Mouse (Mus musculus): Measurements from ENCODE around the gene Acvr1b.

Gene Acvr1b

DNA sequence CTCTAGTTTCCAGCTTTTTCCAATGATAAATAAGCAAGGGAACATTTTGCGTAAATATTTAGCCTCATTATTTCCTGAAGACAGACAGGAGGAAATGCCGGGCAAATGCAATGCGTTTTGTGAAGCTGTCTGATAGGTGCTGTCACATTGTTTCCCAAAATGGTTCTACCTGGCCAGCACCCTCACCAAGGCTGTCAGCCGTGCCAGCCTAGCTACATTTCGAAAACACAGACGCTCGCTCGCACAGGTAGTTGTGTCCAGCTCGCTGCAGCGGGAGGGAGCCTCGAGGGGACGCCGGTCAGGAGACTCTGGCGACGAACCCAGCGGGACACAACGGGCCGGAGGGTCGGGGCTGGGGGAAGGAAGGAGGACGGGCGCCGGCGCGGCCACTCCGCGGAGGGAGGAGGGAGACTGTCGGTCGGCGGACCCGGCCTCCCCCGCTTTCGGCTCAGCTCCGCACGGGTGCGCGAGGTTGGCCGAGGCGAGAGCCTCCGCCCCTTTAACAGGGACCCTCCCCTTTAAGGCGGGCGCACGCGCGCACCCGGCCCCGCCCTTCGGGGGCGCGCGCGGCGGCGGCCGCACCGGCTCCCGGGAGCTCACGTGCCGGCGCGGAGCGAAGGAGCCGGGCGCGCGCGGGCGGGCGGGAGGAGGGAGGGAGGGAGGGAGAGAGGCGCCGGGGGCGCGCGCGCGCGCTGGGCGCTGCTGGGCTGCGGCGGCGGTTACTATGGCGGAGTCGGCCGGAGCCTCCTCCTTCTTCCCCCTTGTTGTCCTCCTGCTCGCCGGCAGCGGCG is at the start of gene Acvr1b:
Acvr1b (plus strand) TSS at position 647 of the 791 bp plus-strand sequence.
- in situ Hi-C loops (cut with MseI, MboI): no loop called here

DNA sequence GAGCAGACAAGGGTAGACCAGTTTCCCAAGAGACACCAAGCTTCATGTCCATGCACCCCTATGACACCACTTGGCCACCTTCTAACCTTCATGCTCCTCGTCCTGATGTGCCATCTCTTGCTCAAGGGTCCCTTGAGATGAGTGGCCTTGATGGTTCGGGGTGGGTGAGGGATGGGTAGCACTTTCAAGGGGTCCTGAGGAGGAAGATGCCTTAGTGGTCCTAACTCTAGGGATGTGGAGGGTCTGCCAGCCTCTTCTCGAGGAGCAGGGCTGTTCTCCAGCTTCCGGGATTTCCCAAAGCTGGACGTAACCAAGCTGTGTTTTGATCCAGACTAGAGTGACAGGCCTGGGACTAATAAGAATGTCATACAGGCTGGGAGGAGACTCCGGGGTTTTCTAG is 48.3 kb upstream of the Acvr1b start:
- in situ Hi-C loops (cut with MseI, MboI): no loop called here

DNA sequence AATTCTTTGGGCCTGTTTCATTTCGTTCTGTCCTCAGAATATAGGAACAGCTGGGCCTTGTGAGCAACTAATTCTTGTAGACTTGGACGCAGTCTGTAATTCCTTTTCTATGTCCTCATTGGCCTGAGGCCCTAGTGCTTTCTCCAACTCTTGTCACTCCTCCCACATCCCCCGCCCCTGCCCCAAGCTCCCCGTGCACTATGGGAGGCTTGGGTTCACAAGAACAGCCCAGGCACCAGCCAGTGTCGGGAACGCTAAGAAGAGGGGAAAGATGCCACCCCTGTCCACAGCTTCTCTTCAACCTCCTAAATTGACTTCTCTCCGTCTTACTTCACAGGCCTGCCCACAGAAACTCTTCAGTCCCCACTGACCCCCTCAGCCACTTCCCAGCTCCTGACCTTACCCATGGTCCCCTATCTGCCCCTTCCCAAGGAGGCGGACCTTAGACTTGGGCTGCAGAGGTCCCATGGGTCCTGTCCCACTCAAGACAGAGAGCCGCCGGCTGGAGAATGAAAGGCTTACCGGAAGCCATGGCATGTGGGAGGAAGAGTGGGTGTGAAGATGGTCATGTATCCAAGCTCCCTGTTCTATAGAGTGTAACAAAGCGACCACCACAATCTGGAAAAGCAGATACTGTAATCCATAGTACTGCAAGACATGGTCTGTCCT is 46.9 kb upstream of the Acvr1b start:
- in situ Hi-C loops (cut with MseI, MboI): no loop called here

DNA sequence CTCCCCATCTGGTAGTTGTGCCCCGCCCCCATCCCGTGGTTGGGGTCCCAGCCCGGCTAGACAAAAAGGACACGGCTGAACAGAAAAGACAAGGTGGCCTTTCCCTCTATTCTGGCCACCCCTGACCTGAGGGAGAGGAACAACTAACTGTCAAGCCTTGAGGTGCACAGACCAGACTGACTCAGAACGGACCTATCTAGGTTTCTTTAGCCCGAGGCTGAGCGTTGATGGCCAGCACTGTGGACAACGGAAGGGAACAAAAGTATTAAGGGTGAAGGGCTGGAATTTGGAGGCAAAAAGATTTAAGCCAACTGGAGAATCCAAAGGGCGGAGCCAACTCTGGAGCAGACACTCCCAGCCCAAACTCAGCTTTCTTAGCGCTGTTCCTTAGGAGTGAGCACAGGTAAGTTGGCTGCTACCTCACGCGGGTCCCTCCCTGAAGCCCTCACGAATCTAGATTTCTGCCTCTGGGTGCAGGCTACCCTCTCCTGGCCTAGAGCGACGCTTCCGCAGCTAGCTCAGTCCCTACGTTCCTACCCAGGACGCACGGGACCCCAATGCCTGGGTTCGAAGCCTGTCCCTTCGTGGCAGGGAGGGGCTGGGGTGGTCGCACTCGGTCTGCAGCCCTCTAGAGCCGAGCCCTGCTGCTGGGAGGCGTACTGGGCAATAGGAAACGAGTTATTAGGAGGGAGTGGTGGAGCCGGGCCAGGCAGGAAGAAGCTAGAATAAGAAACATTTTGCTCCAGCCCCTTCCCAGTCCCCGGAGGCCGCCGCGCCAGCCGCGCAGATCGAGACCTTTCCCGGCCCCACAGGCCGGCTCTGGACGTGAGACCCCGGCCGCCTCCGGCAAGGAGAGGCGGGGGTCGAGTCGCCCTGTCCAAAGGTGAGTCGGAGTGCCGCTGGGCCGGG is 45.4 kb upstream of the Acvr1b start, which contains the start of gene Acvrl1:
Acvrl1 (plus strand) TSS at position 342 of the 909 bp plus-strand sequence.
- in situ Hi-C loops (cut with MseI, MboI): no loop called here

DNA sequence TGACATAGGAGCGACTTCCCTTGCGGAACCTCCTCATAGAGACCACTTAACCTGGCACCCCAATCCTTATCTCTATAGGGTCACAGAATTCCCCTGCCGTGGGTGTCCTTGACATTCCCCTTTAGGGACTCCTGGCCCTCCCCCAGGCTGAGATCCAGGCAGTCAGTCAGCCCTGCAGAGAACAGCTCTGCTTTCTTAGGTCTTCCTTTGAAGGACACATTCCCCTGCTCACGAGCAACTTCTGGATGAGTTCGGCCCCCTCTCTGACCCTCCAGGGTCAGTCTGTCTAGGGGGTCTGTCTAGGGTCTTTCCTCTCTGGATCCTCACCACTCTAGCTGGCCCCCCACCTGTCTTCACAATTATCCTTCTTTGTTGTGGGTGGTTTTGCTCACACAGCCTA is 44.5 kb upstream of the Acvr1b start:
- in situ Hi-C loops (cut with MseI, MboI): no loop called here

DNA sequence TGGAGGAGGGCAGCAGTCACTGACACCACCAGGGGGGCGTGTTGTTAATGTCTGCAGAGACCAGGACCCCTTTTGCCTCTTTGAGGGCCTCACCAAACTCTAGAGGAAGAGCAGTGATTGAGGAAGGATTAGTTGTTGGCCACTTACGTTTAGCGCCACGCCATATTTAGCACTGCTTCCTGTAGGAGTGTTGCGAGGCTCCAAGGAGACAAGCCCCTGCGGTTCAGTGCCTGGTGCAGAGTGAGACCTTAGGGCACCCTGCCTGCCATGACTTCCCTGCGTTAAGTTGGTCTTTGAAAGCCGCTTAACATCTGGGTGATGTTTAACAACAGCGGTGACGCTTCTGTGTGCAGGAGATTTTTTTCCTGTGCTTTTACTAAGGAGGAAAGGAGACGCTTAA is 42.4 kb upstream of the Acvr1b start:
- in situ Hi-C loops (cut with MseI, MboI): no loop called here

DNA sequence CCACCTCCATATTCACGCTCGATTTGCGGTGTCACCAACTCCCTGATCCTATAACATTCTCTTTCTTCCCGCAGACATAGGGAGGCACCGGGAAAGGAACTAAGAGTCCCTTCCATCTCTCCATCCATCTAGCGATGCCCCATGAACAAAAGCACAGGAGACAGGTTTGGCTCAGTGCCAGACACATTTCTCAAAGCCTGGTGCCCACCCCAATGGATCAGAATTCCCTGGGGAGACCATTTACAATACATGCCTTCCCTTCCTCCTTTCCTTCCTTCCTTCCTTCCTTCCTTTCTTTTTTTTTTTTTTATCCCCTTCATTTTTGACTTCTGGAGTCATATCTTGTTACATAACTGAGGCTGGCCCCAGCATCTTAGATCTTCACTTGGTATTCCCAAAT is 41.8 kb upstream of the Acvr1b start:
- in situ Hi-C loops (cut with MseI, MboI): no loop called here

DNA sequence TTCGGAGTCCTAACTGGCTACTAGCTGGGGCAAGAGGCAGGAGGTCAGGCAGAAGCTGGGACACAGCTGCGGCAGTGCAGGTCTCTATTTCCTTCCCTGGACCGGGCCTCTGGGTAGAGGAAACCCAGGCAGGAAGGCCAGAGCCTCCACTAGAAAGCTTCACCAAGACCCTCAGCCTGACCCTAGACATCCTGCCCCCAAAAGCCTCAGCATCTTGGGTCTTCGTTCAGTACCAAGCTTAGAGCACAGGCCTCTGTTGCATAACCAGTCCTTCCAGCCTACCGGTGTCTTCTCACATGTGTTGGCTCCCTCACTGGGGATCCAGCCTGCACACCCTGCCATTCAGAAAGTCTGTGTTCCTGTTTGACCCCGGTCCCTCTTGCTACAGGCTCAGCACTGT is 41.1 kb upstream of the Acvr1b start:
- in situ Hi-C loops (cut with MseI, MboI): no loop called here

DNA sequence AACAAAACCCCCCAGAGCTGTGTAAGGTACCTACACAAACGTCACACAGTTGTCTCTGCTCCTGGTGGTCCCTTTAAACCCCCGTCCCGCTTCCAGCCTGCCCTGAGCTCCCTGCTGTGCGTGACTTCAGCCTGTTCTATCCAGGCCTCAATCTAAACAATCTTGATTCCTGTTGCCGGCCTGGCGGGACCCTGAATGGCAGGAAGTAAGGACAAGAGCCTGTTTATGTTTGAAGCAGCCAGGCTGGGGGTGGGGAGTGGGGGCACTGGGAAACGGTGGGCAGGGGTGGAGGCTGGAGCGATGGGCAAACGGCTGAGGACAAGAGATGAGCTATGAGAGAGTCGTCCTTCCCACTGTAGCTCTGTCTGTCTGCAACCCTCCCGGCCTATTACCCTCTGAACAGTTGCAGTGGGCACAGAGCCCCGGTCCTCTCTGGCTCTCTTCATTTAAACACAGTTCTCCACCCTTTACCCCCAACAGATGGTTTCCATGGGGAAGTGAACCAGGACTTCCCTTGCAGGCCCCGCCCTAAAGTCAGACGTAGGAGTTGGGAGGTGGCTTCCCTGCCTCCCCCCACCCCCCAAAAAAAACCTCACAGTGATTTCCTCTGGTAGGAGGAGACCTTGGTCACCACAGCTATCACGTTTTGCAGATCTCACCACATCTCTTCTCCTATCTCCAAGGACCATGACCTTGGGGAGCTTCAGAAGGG is 39.7 kb upstream of the Acvr1b start:
- in situ Hi-C loops (cut with MseI, MboI): no loop called here

DNA sequence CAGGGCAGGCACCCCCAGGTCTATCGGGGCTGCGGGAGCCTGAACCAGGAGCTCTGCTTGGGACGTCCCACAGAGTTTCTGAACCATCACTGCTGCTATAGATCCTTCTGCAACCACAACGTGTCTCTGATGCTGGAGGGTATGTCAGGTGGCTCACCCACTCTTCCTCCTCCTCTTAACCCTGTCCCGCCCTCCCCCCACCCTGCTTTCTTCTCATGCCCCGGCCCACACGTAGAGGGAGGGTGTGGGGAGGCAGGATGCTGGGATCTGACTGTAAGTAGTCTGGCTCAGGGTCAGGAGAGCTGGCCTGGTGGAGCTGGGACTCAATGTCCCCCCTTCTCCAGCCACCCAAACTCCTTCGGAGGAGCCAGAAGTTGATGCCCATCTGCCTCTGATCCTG is 38.5 kb upstream of the Acvr1b start:
- in situ Hi-C loops (cut with MseI, MboI): no loop called here

DNA sequence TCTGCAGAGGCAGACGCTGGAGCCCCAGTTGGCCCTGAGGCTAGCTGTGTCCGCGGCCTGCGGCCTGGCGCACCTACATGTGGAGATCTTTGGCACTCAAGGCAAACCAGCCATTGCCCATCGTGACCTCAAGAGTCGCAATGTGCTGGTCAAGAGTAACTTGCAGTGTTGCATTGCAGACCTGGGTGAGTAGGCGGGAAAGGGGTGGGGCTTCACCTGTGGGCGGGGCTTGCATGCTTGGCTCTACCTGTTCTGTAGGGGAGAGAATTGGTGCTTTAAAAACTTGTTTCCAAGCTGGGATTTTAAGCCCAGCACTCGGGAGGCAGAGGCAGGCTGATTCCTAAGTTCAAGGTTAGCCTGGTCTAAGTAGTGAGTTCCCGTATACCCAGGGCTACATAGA is 36.4 kb upstream of the Acvr1b start:
- in situ Hi-C loops (cut with MseI, MboI): no loop called here

DNA sequence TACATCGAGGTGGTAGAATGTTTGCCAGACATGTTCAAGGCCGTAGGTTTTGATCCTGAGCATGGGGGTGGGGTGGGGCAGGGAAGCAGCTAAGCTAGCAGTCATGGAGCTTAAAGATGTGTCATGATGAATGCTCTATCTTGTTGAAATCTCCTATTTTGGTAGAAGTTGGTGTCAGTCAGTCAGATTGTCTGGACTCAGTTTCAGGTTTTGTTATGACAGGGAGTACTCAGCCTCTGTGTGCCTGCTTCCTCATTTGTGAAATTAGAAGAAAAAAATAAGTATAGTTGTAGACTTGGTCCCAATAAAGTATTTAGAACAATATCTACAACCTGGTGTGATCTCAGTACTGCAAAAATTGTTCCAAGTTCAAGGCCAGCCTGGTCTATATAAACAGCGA is 35.2 kb upstream of the Acvr1b start:
- in situ Hi-C loops (cut with MseI, MboI): no loop called here

DNA sequence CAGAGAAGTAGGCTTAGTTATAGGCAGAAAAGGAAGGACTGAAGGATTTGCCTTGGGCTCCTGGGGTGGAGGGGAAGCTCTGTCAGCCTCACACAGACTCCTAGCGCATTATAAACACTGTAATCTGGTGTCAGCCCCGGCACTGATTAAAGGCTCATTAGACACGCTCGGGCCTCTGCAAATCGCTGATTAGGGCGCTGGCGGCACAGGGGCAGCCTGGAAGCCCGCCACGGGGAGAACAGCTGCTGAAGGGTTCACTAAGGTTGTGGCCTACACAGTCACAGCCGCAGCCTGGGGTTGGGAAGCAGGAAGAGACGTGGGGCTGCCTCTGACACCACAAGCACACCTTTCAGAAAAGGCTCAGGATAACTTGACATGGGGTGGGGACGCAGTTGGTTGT is 34.0 kb upstream of the Acvr1b start:
- in situ Hi-C loops (cut with MseI, MboI): no loop called here

DNA sequence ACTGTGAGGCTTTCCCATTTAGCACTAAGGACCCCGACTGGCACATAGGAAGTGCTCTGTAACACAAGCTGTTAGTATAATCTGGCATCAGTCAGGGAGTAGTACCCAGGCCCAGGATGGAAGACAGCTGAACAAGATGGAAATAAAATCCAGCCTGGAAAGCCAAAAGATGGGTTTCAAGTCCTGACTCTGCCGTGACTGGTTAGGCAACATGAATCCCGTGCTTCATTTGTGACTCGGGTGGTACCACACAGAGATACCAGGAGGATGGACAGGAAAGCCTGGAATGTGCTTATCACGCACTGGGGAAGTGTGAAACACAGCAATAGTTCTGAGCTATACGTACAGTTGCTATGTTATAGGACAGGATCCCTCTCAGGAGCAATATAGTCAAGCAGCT is 33.3 kb upstream of the Acvr1b start:
- in situ Hi-C loops (cut with MseI, MboI): no loop called here

DNA sequence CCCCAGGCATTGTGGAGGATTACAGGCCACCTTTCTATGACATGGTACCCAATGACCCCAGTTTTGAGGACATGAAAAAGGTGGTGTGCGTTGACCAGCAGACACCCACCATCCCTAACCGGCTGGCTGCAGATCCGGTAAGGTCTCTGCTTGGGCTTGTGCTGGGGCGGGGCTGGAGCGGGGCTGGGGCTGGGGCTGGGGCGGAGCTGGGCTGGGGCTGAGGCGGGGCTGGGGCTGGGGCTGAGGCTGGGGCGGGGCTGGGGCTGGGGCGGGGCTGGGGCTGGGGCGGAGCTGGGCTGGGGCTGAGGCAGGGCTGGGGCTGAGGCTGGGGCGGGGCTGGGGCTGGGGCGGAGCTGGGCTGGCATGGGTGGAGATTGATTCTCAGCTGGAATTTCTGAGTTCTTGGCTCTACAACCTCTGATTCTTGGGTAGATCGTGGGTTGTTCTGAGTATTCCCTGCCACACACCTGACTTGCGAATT is 32.8 kb upstream of the Acvr1b start:
- in situ Hi-C loops (cut with MseI, MboI): no loop called here

DNA sequence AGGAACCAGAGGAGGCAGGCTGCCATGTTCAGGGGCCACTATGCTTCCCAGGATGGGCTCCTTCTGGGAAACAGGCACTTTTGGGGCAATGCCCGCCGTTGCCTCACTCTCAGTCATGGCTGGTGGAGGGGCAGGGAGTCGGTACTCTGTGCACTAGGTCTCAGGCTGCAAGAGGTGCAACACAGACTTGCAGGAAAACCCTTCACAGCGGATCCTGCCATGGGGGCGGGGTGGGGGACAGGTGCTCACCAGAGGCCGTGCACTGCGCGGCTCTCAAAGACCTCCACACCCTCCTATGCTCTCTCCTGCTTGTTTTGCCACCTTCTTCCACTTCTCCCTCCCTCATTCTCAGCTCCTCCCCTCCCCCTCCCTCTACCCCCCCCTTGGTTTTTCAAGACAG is 31.2 kb upstream of the Acvr1b start:
- in situ Hi-C loops (cut with MseI, MboI): no loop called here

DNA sequence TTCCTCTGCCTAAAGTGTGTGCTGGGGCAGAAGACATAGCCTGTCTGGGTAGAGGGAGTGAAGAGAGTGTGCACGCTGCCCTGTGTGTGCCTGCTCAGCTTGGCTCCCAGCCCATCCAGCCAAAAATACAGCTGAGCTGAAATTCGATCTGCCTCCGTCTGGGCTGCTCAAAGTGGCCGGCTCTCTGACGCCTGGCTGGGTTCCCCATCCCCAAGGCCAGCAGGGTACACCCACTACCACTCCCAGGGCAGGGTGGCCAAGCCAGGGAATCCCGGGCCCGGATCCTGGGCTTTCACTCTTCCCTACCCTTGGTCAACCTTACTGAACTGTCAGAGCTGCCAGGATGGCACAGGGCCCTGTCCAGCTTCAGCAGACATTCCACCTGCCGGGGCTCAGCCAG is 30.4 kb upstream of the Acvr1b start:
- in situ Hi-C loops (cut with MseI, MboI): no loop called here

DNA sequence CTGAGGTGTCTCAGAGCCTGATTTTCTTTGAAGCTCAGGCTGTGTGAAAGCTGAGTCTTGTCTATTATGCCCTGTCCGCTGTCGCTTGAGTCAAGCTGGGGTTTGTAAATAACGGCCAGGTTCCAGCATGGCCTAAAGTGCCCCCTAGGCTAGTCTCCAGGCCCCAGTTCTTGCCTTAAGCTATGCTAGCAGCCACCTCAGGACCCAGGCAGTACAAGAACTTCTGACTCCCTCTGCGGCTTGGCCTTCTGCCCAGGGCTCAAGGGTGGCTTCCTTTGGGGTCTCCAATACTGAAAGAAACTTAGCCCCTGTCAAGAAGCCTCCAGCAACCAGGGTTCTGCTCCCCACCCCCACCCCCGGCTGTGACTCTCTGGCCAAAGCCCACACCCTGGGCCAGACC is 29.7 kb upstream of the Acvr1b start:
- in situ Hi-C loops (cut with MseI, MboI): no loop called here

DNA sequence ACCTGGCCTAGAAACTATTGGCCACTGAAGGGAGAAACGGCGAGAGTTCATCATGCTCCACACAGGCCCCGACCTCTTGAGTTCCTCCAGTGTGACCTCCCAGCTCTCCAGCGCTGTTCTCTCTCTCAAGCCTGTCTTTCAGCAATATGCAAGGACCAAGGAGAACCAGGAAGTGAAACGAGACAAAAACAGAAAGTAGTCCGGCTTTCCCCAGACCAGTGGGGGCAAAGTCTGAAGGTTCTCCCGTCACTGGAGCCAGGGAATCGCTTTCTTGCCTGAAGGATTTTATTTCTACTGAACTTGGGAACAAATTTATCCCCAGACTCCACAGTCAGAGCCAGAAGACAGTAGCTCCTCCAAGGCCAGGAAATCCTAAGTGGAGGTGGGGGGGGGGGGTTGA is 29.1 kb upstream of the Acvr1b start:
- in situ Hi-C loops (cut with MseI, MboI): no loop called here

DNA sequence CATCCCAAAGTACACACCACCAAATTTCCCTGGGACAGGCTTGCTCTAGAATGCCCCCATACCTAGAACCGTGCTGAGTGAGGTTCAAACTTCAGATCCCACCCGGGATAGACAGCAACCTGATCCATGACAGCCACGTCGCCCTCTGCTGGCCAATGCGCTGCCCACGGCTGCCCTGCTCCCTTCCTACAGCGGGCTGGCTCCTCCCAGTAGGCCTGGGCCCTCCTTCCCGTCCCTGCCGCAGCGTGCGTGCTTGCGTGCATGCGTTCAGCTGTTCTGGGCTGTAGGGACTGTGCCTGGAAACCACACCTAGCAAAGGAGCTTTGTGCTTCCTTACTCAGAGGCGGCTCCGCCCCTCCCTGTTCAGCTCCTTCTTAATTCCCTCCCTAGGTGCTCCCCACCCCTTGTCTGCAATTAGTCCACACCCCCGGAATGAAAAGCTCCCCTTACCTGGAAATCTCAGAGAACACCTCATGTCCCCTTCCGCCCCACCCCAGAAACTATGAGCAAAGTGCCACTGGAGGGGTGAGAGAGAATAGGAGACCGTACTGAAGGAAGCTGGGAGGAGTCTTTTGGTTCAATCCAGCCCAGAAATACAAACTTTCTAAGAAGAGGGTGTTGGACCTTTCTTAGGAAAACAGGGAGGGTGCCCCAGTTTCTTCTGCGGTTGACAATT is 28.3 kb upstream of the Acvr1b start:
- in situ Hi-C loops (cut with MseI, MboI): no loop called here
